ENCODE assay signal across 7 mouse cellular contexts in genomic region chr16:90385326-90385687, GRCm38 (mm10). TPM values are rescaled to one million over a fixed set of nuclear protein-coding genes. Genes with fewer than 3 reads are reported as not detected.
DNase-seq lines count a peak whose midpoint lies in the region; ATAC-seq and TF ChIP-seq lines count a peak whose summit lies in the region.

No protein-coding gene starts in this region.

- H3K27me3 ChIP-seq in liver, adult 2 months (ENCODE audit: control insufficient read depth, insufficient read depth, low read length) = no peaks in the 10 kb centered on the region
- H3K27me3 ChIP-seq in forebrain, embryonic 12.5 days = peaks cover 16% of the 10 kb centered on the region; the same call in 1 of the 2 replicates
- peaks cover 13% of the 10 kb centered on the region; the same call in 1 of the 2 replicates for H3K27me3 ChIP-seq in limb, embryonic 10.5 days (ENCODE audit: low read depth, poor library complexity, severe bottlenecking)
- peaks cover 13% of the 10 kb centered on the region for H3K27me3 ChIP-seq in neural tube, embryonic 15.5 days (replicated peaks)

- H3K9me3 ChIP-seq in forebrain, embryonic 12.5 days = no peaks in the 10 kb centered on the region
- no peaks in the 10 kb centered on the region for H3K9me3 ChIP-seq in limb, embryonic 10.5 days (replicated peaks)
- H3K9me3 ChIP-seq in neural tube, embryonic 15.5 days (replicated peaks) = no peaks in the 10 kb centered on the region

- H3K9ac ChIP-seq in liver, adult 2 months (ENCODE audit: low read depth, low read length) = peak overlapping the region; percentile 78
- H3K9ac ChIP-seq in forebrain, embryonic 12.5 days = peak overlapping the region; percentile 96
- peak overlapping the region; percentile 89 for H3K9ac ChIP-seq in neural tube, embryonic 15.5 days (replicated peaks)

- DNase-seq in liver, adult 2 months (ENCODE audit: extremely low read depth, low read depth, low spot score) = peak; percentile 19
- DNase-seq in liver = no peak
- DNase-seq in limb, embryonic 10.5 days (ENCODE audit: low spot score) = no peak
- no peak for DNase-seq in layer of hippocampus, adult 9-10 months (ENCODE audit: low spot score)
- no peak for DNase-seq in right cerebral cortex, postnatal 10 days (ENCODE audit: low spot score in 2 of 2)

- H3K4me2 ChIP-seq in forebrain, embryonic 12.5 days = peak overlapping the region; percentile 74
- H3K4me2 ChIP-seq in neural tube, embryonic 15.5 days = peak overlapping the region; percentile 91

- H3K4me1 ChIP-seq in liver, adult 2 months (ENCODE audit: control insufficient read depth, insufficient read depth, low read length) = peaks cover 10% of the 10 kb centered on the region
- peaks cover 40% of the 10 kb centered on the region for H3K4me1 ChIP-seq in forebrain, embryonic 12.5 days
- peaks cover 46% of the 10 kb centered on the region for H3K4me1 ChIP-seq in limb, embryonic 10.5 days
- H3K4me1 ChIP-seq in neural tube, embryonic 15.5 days = peaks cover 54% of the 10 kb centered on the region

- TF ChIP-seq POLR2A in liver, adult 2 months (IDR thresholded peaks at IDR 0.05; ENCODE audit: extremely low read depth, insufficient read depth, low read length) = no peak

- peak overlapping the region; percentile 78 for H3K4me3 ChIP-seq in liver, adult 2 months (ENCODE audit: insufficient read depth, low read depth, low read length)
- H3K4me3 ChIP-seq in forebrain, embryonic 12.5 days (replicated peaks) = peak overlapping the region; percentile 89
- peak overlapping the region; percentile 98 for H3K4me3 ChIP-seq in limb, embryonic 10.5 days
- H3K4me3 ChIP-seq in neural tube, embryonic 15.5 days (replicated peaks) = peak overlapping the region; percentile 85

- no peaks in the 10 kb centered on the region for H3K79me2 ChIP-seq in liver, adult 2 months (ENCODE audit: control insufficient read depth, insufficient read depth, low read length)

- H3K36me3 ChIP-seq in liver, adult 2 months (ENCODE audit: control insufficient read depth, insufficient read depth, low read length) = no peaks in the 10 kb centered on the region
- 0 out of 2 replicates have a peak, but pooled peaks cover 5% of the 10 kb centered on the region for H3K36me3 ChIP-seq in forebrain, embryonic 12.5 days (replicated peaks)
- peaks cover 19% of the 10 kb centered on the region for H3K36me3 ChIP-seq in limb, embryonic 10.5 days
- no peaks in the 10 kb centered on the region for H3K36me3 ChIP-seq in neural tube, embryonic 15.5 days

- peak; percentile 34 for ATAC-seq in forebrain, embryonic 12.5 days (ENCODE audit: low FRiP score)
- peak; percentile 33 for ATAC-seq in neural tube, embryonic 15.5 days (ENCODE audit: low FRiP score)

- WGBS in liver, adult 2 months = under 1% methylated on average over 16 of the region's 16 CpGs
- under 1% methylated on average over 16 of the region's 16 CpGs for WGBS in forebrain, embryonic 12.5 days
- 0% methylated on average over 16 of the region's 16 CpGs for WGBS in limb, embryonic 10.5 days
- WGBS in neural tube, embryonic 15.5 days = under 1% methylated on average over 16 of the region's 16 CpGs

- no peak for TF ChIP-seq CTCF in liver, adult 2 months (IDR thresholded peaks at IDR 0.05; ENCODE audit: low read depth, low read length)

- peak overlapping the region; percentile 15; the same call in 1 of the 2 replicates for H3K27ac ChIP-seq in liver, adult 2 months (replicated peaks; ENCODE audit: insufficient read depth, low read depth, low read length)
- H3K27ac ChIP-seq in forebrain, embryonic 12.5 days = peak overlapping the region; percentile 99
- H3K27ac ChIP-seq in limb, embryonic 10.5 days = peak overlapping the region; percentile 100
- H3K27ac ChIP-seq in neural tube, embryonic 15.5 days (replicated peaks) = peak overlapping the region; percentile 87

RNA-seq across cellular contexts. Expression of gene Hunk, which starts 0.5 kb away (rescaled TPM):
- 0.74 and 2.0 TPM in 2 replicates for total RNA-seq in liver, adult 2 months (2014; rRNA removed)
- 0.36 and 0.50 TPM in 2 replicates for polyA plus RNA-seq in liver, adult 2 months (2012; rRNA removed)
- polyA plus RNA-seq in forebrain, embryonic 12.5 days (2016; fragmentation: Nextera tagmentation; extraction: Ambion mirVana) = 16.6 and 17.9 TPM in 2 replicates
- polyA plus RNA-seq in limb, embryonic 10.5 days (2016; fragmentation: Nextera tagmentation; extraction: Ambion mirVana) = 17.5 and 23.0 TPM in 2 replicates
- polyA plus RNA-seq in neural tube, embryonic 15.5 days (2015; fragmentation: Nextera tagmentation; extraction: Ambion mirVana) = 5.1 and 6.1 TPM in 2 replicates

Comparison
In these comparisons a context has a peak if more than half of its experiments do, and no peak if none do; other contexts are left out.
1. H3K27ac ChIP-seq: peak in every context shown above with its lines; median percentile 100 in limb, embryonic 10.5 days; 99 in forebrain, embryonic 12.5 days; 87 in neural tube, embryonic 15.5 days; 15 in liver, adult 2 months.